Mouse (Mus musculus): ENCODE measurements around the gene Tmem38a.

Tmem38a gene

DNA sequence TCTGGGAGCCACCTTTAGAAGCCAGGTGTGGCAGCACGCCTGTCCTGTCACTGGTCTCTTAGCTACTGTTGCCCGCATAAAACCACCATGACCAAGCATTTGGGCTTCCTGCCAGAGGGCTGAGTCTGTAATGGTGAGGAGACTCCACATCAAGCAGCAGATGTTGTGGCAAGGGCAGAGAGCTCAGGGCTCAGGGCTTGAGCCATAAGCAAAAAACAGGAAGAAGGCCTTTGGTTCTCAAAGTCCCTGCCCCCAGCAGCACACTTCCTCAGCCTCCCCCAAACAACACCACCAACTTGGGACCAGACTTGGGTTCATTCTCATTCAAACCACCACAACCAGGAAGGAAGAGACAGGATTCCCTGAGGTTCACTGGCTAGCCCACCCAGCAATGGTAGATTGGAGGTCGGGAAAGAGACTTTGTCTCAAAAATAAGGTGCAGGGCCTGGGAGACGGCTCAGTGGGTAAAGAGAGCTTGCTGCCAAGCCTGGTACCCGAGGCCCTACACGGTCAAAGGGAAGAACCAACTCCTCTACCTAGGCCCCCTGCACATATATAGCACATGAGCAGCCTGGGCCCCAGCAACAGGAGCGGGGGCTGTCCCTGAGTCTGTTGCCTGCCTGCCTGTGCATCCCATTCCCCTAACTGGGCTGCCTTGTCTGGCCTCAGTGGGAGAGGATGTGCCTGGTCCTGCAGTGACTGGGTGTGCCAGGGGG lies 11.4 kb downstream of the Tmem38a start:
- no peak for DNase-seq (ENCODE audit: low read depth, low spot score)

DNA sequence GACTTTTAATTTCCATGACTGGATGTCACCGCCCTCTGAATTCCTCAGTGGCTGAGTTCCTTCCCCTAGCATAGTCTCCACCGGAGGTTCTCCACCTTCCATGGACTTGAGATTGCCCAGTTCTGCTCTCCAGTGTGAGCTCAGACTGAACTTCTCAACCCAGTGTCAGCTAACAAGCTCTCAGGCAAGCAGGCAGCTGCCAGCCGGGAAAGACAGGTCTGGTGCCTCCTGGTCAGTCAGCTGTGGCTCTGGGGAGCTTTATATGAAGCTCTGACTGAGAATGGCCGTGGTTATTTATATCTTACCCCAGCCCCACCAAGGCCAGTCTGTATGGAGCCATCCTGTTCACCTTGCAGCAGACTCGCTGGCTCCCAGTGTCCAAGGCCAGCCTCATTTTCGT lies 12.5 kb downstream of the Tmem38a start:
- no peak for DNase-seq (ENCODE audit: low read depth, low spot score)

DNA sequence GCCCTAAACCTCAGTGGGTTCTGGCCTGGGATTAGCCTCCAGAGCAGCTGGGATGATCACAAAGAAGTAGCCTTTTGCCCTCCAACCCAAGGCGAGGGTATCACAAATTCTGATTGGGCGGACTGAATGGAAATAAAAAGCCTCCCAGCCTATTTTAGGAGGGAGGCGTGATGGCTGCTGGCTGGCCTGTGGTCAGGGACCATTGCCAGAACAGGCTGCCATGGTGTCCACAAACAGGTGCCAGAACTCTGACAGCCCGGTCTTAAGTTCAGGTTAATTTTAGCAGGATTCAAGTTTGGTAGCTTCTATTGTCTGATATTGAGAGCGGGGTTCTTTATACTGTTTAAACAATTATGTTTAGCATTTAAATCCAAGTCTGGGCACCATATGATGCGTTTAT lies 16.0 kb downstream of the Tmem38a start:
- no peak for DNase-seq (ENCODE audit: low read depth, low spot score)

DNA sequence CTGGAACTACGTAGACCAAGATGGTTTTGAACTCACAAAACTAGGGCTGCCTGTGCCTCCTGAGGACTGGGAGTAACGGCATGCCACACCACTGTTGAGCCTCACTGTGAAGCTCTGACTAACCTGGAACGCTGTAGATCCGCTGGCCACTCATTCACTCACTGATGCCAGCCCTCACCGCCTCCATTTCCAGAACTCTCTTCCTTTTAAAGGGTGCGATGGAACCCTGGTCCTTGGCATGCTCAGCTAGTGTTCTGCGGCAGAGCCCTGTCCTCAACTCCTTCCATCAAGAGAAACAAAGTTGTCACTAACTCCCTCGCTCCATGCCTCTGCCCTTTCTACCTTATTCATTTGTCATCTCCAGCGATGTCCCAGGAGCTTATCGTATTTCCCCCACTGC lies 17.0 kb downstream of the Tmem38a start:
- no peak for DNase-seq (ENCODE audit: low read depth, low spot score)

DNA sequence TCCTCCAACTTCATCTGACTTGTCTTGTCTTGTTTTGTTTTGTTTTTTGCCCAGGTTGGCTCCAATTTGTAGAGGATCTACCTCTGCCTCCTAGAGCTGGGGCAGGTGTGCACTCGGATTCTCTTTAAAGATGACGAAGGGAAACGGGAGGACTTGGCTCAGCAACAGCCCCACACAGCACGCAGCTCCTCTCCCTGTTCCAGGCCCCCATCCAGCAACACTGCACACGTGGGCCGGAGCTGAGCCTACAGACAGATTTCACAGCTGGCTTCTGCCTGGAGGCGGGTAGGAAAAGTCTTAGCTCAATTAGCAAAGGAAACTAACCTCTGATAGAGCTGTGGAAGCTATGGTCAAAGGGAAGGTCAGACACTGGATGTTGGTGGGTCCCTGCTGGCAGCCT lies 17.4 kb downstream of the Tmem38a start:
- DNase-seq (ENCODE audit: low read depth, low spot score), result no peak

DNA sequence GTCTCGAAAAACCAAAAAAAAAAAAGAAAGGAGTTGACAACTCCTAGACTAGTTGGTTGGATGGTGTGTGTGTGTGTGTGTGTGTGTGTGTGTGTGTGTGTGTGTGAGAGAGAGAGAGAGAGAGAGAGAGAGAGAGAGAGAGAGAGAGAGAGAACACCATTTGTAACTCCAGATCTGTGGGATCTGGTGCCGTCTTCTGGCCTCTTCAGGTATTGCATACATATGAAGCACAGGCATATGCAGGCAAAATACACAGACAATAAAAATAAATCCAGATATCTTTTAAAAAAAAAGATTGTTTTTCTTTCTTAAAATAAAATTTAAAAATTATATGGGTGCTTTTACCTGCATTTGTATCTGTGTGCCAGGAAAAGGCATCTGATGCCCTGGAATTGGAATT lies 18.3 kb downstream of the Tmem38a start:
- DNase-seq (ENCODE audit: low read depth, low spot score), result no peak

All from retina, adult 2 months (tissue).